In the genomic region with DNA sequence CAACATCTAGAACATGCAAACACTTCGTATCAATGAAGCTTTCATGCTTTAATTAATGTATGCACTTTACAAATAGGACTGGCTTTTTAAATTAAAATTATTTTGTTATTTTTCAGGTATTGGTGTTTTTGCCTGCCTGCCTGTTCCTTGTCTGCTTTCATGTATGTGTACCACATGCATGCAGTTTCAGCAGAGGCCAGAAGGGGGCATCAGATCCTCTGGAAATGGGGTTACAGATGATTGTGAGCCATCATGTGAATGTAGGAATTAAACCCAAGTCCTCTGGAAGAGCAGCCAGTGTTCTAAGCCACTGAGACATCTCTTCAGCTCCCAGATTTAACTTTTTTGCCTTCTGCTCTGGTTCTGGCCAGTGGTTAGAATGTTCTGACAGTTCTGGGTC, we compare ENCODE assay signal across 17 mouse cellular contexts. TPM values are rescaled to one million over a fixed set of nuclear protein-coding genes. Genes with fewer than 3 reads are reported as not detected.
DNase-seq lines count a peak whose midpoint lies in the region; ATAC-seq and TF ChIP-seq lines count a peak whose summit lies in the region.
"Had no signal": no experiment of that assay in that cellular context is flagged by ENCODE, and none has a peak within 500 bp of the region (broad histone marks: within the 10 kb centered on the region; RNA-seq: fewer than 3 reads in every experiment).

No protein-coding gene starts in this region.

- H3K27ac ChIP-seq in heart, postnatal 0 days (ENCODE audit: low read depth), result no peak overlapping the region
- H3K27ac ChIP-seq in lung, embryonic 14.5 days (ENCODE audit: low read depth), result no peak overlapping the region
- H3K27ac ChIP-seq: heart, embryonic 10.5 days; liver, embryonic 13.5 days had no signal

- H3K9ac ChIP-seq in heart, postnatal 0 days (replicated peaks; ENCODE audit: low read depth, low read length), result no peak overlapping the region
- H3K9ac ChIP-seq in lung, embryonic 14.5 days, result no peak overlapping the region
- H3K9ac ChIP-seq: liver, embryonic 13.5 days had no signal

- H3K4me3 ChIP-seq in heart, postnatal 0 days (ENCODE audit: low read depth, low read length), result no peak overlapping the region
- no peak overlapping the region for H3K4me3 ChIP-seq in lung, embryonic 14.5 days (ENCODE audit: low read depth, low read length)
- no peak overlapping the region for H3K4me3 ChIP-seq in E14TG2a.4 (replicated peaks; ENCODE audit: low read length)
- H3K4me3 ChIP-seq: heart, embryonic 10.5 days; liver, embryonic 13.5 days had no signal

- ATAC-seq in heart, postnatal 0 days (ENCODE audit: insufficient read depth, low read depth), result no peak
- no peak for ATAC-seq in lung, embryonic 14.5 days (ENCODE audit: insufficient read depth)
- ATAC-seq: CD4-positive, CD25-positive, alpha-beta regulatory T cell, adult 4 months; forebrain, embryonic 14.5 days had no signal

- intact Hi-C loops in heart, postnatal 10 days (cut with DNase I), result loop anchor here (5.0 kb wide), 1 partner anchor 80 kb away; no protein-coding TSS in a partner anchor

- TF ChIP-seq EP300 in heart, postnatal 0 days (IDR thresholded peaks at IDR 0.05; ENCODE audit: low read depth), result no peak

- H3K27me3 ChIP-seq in heart, postnatal 0 days (ENCODE audit: control insufficient read depth, insufficient read depth, low read length), result no peaks in the 10 kb centered on the region
- no peaks in the 10 kb centered on the region for H3K27me3 ChIP-seq in lung, embryonic 14.5 days (ENCODE audit: insufficient read depth, low read length)
- peaks cover 8% of the 10 kb centered on the region; the same call in 1 of the 2 replicates for H3K27me3 ChIP-seq in E14TG2a.4 (ENCODE audit: insufficient read depth, low read length)
- H3K27me3 ChIP-seq: liver, embryonic 13.5 days had no signal

- no peak overlapping the region for H3K4me2 ChIP-seq in heart, postnatal 0 days (ENCODE audit: low read depth, low read length)
- H3K4me2 ChIP-seq in lung, embryonic 14.5 days, result no peak overlapping the region
- H3K4me2 ChIP-seq: liver, embryonic 13.5 days had no signal

- WGBS in heart, postnatal 0 days, result 94% methylated on average over 1 of the region's 1 CpGs
- 88% methylated on average over 1 of the region's 1 CpGs for WGBS in lung, embryonic 14.5 days

- TF ChIP-seq CTCF in heart, postnatal 0 days (IDR thresholded peaks at IDR 0.05; ENCODE audit: low read depth), result peak; percentile 27
- TF ChIP-seq CTCF in lung, embryonic 14.5 days (IDR thresholded peaks at IDR 0.05; ENCODE audit: low read depth), result peak; percentile 49
- TF ChIP-seq CTCF in E14TG2a.4 (conservative IDR thresholded peaks at IDR 0.05; ENCODE audit: low read length), result peak; percentile 38

- DNase-seq in heart, postnatal 0 days (ENCODE audit: low spot score), result no peak
- DNase-seq in heart, postnatal 10 days, result no peak
- DNase-seq in lung, embryonic 14.5 days, result peak; percentile 15
- DNase-seq in lung, adult 18-20 months, result no peak
- DNase-seq in c-Kit-positive CD71-positive TER-119-positive erythroid progenitor cells, embryonic 14.5 days (ENCODE audit: low spot score), result peak; percentile 15
- DNase-seq in urinary bladder, postnatal 36 days (ENCODE audit: low spot score in 2 of 2), result no peak
- DNase-seq in layer of hippocampus, postnatal 14 days (ENCODE audit: low spot score in 2 of 2), result no peak
- DNase-seq: adrenal gland, postnatal 10 days; kidney, adult 9 months; liver, embryonic 13.5 days; right cerebral cortex, adult 18-20 months had no signal

- 0 out of 2 replicates have a peak, but pooled peaks cover 5% of the 10 kb centered on the region for H3K36me3 ChIP-seq in heart, postnatal 0 days (replicated peaks; ENCODE audit: control insufficient read depth, insufficient read depth, low read length)
- no peaks in the 10 kb centered on the region for H3K36me3 ChIP-seq in lung, embryonic 14.5 days (ENCODE audit: insufficient read depth)
- H3K36me3 ChIP-seq in E14TG2a.4 (ENCODE audit: insufficient read depth, low read length), result no peaks in the 10 kb centered on the region
- H3K36me3 ChIP-seq: heart, embryonic 10.5 days; liver, embryonic 13.5 days had no signal

- no peaks in the 10 kb centered on the region for H3K4me1 ChIP-seq in heart, postnatal 0 days (ENCODE audit: control insufficient read depth, insufficient read depth)
- 0 out of 2 replicates have a peak, but pooled peaks cover 2% of the 10 kb centered on the region for H3K4me1 ChIP-seq in lung, embryonic 14.5 days (ENCODE audit: insufficient read depth)
- no peaks in the 10 kb centered on the region for H3K4me1 ChIP-seq in E14TG2a.4 (replicated peaks; ENCODE audit: low read depth, low read length)
- H3K4me1 ChIP-seq: liver, embryonic 13.5 days had no signal

- peaks cover 11% of the 10 kb centered on the region; the same call in 1 of the 2 replicates for H3K9me3 ChIP-seq in heart, postnatal 0 days (replicated peaks; ENCODE audit: control insufficient read depth, low read length)
- peaks cover 5% of the 10 kb centered on the region; the same call in 1 of the 2 replicates for H3K9me3 ChIP-seq in lung, embryonic 14.5 days (ENCODE audit: low read depth, low read length)
- H3K9me3 ChIP-seq in E14TG2a.4 (ENCODE audit: low read length), result no peaks in the 10 kb centered on the region
- H3K9me3 ChIP-seq: heart, embryonic 10.5 days; liver, embryonic 13.5 days had no signal

RNA-seq across cellular contexts. Expression of a gene that starts 33.2 kb away (rescaled TPM):
- total RNA-seq in heart, postnatal 0 days (2014; rRNA removed; ENCODE audit: low replicate concordance), result 231 and 250 TPM in 2 replicates
- 438 and 547 TPM in 2 replicates for polyA plus RNA-seq in heart, postnatal 0 days (2015; fragmentation: Nextera tagmentation; extraction: Ambion mirVana)
- 100 to 1,000 TPM; 514 to 538 TPM for total RNA-seq in heart, postnatal 10 days (2021)
- 60.7 and 62.9 TPM in 2 replicates for polyA plus RNA-seq in lung, embryonic 14.5 days (2014; fragmentation: Nextera tagmentation; extraction: Ambion mirVana)
- 1 to 10 TPM; 9.7 to 9.8 TPM for total RNA-seq in layer of hippocampus, postnatal 14 days (2021)

RNA-seq across cellular contexts. Expression of a gene that starts 57.6 kb away (rescaled TPM):
- total RNA-seq in heart, postnatal 0 days (2014; rRNA removed; ENCODE audit: low replicate concordance), result 1.6 and 1.7 TPM in 2 replicates
- polyA plus RNA-seq in heart, postnatal 0 days (2015; fragmentation: Nextera tagmentation; extraction: Ambion mirVana), result 2.9 TPM in 2 replicates
- 1 to 10 TPM; 1.8 to 3.2 TPM for total RNA-seq in heart, postnatal 10 days (2021)
- polyA plus RNA-seq in lung, embryonic 14.5 days (2014; fragmentation: Nextera tagmentation; extraction: Ambion mirVana), result 0.11 TPM in 1 of 2 replicates, not detected in the other
- total RNA-seq in layer of hippocampus, postnatal 14 days (2021), result 1 to 10 TPM; 8.4 to 9.3 TPM
- total RNA-seq: hematopoietic stem cell, adult 5-6 weeks; monocyte, adult 5-6 weeks had no signal
- polyA plus RNA-seq: CD4-positive, CD25-positive, alpha-beta regulatory T cell, adult 4 months; liver, embryonic 13.5 days had no signal

Comparison
In these comparisons a context has a peak if more than half of its experiments do, and no peak if none do; other contexts are left out.
1. DNase-seq: peak in lung, embryonic 14.5 days (single experiment) and c-Kit-positive CD71-positive TER-119-positive erythroid progenitor cells, embryonic 14.5 days (single experiment); none in heart, postnatal 0 days (single experiment), heart, postnatal 10 days (0 of 2), lung, adult 18-20 months (0 of 2), urinary bladder, postnatal 36 days (0 of 2) and layer of hippocampus, postnatal 14 days (0 of 2).
2. RNA of a gene that starts 33.2 kb away (total RNA-seq): 514 to 538 TPM in heart, postnatal 10 days and 231 to 250 TPM in heart, postnatal 0 days; 9.7 to 9.8 TPM in layer of hippocampus, postnatal 14 days; every median in the first group is over 10 times any median in the second.
3. Peak in every context shown above with its lines, with median percentiles within 50 percentile points of each other: CTCF ChIP-seq.